Mouse (Mus musculus) cortical plate, adult 2 months (tissue): Measurements from ENCODE around the gene Ndufb8.

Experiments
- CTCF ChIP-seq: fragments of 200-500 bp; IDR thresholded peaks from 2 replicates; pipeline ENCODE4 v1.5.1; 2011; ENCODE audit warnings: mild to moderate bottlenecking, control low read depth, low read length; ENCODE audit not compliant: insufficient read depth; ENCODE audit errors: extremely low read depth
- POLR2A ChIP-seq: fragments of 200-500 bp; IDR thresholded peaks from 2 replicates; pipeline ENCODE4 v1.6.1; 2011; ENCODE audit warnings: mild to moderate bottlenecking, low read length, control low read depth; ENCODE audit not compliant: insufficient read depth; ENCODE audit errors: extremely low read depth

DNA sequence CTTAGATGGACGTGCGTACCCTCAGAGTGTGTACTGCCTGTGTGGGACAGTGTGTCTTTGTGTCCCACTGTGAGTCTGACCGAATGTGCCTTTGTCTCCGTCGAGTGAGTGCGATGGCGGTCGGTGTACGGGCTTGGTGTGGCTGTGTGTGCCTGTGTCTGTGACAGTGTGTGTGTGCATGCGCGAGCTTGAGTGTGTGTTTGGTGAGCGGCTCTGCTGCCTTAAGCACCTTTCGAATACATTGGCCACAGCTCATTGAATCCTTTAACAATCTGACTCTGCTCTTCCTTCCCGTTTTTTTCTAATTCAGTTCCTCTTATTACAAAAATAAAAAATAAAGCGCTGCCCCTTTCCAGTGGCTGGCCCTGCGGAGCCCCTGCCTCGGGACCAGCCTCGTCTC, 35.8 kb upstream of the Ndufb8 start:
- TF ChIP-seq CTCF (no peak), POLR2A (no peak)
